Mouse (Mus musculus) cerebellum, adult 9-11 months (tissue): ENCODE results near the gene Klf16.

ENCODE experiments used
- DNase-seq: peaks from one replicate; pipeline ENCODE4 v3.0.0; 2022

Klf16 gene

DNA sequence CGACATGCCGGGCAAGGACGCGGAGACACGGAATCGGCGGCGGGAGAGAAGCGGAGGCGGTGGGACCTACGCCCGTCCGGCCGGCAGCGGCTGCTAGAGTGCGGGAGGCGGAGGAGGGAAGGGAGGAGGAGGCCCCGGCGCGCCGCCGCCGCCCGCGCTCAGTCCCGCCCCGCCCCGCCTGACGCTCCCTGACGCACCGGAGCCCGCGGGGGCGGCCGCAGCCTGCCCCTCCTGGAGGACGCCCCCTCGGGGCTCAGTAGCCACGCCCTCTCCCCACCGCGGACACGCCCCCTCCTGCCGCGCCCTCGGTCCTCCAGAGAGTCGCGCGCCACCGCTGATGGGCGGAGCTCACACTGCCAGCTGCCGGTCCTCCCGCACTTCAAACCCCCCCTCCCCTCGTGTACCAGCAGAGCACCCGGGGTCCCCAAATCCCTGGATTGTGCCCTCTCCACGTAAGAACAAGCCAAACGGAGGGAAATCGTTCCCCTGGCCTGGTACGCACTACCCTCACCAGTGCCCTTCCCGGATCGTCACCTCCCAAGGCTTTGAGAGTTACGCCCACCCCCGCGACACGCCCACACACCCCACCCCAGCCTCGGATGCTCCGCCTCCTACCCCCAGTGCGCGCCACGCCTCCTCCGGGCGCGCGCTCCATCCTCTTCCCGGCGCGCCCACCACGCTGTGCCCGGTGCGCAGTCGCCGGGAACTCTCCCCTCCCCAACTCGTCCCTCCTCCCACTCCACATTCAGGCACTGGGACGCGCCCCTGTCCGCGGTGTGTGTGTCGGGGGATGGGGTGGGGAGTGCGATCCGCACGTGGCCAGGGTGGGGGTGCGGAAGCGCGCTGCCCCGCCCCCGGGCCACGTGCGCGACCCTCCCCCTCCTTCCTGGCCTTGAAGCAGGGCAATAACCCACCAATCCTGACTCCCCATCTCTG lies at the start of gene Klf16:
TSS of gene Klf16 (minus strand) at position 127 of the 936 bp plus-strand sequence.
- DNase-seq = peak; percentile 93

DNA sequence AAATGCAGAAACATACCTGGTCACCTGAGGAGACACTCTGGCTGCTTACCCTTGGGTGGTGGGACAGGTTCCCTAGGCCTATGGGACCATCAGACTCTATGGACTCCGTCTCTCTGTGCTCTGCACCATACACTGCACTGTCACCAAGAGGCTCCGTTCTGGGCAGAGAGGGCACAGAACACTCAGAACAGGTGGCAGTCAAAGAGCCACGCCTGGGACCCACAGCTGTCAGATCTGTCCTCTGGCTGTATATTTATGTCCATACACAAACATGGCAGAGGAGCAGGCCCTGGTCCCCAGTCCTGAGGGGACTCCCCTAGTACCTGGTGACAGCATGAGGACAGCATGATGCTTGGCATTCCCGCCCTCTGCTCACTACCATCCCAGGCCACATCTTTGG lies 48.6 kb upstream of the Klf16 start:
- no peak for DNase-seq

DNA sequence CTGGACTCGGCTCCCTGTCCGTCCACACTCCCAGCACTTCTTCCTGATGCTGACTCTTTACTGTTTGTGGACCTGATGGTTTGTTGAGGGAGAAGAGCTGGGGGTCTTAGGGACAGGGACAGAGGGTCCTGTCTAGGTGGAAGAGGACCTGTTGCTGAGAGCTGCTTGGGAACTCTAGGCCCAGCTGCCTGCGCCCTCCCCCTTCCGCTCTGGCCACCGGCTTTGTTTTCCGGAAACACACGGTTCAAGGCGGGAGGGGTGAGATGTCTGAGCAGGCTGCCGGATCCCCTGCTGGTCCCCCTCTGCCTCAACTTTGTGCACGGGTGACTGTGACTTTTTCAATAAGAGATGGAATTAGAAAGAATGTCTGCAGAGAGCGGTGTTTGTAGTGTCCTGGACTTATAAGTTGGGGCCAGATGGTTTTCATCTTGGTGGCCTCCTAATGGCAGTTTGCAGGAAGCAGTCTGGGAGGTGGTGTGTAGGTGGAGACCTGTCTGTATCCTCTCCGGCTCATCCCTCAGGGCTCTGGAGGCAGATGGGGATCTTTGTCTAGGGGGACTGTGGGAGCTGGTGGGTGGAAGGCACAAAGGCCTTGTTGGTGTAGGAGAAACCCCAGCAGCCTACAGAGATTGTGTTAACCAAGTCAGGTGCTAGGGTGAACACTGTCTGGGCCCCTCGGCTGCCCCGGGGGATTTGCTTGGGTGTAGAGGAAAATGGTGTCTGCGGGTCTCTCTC lies 46.5 kb upstream of the Klf16 start:
- DNase-seq = peak; percentile 84

DNA sequence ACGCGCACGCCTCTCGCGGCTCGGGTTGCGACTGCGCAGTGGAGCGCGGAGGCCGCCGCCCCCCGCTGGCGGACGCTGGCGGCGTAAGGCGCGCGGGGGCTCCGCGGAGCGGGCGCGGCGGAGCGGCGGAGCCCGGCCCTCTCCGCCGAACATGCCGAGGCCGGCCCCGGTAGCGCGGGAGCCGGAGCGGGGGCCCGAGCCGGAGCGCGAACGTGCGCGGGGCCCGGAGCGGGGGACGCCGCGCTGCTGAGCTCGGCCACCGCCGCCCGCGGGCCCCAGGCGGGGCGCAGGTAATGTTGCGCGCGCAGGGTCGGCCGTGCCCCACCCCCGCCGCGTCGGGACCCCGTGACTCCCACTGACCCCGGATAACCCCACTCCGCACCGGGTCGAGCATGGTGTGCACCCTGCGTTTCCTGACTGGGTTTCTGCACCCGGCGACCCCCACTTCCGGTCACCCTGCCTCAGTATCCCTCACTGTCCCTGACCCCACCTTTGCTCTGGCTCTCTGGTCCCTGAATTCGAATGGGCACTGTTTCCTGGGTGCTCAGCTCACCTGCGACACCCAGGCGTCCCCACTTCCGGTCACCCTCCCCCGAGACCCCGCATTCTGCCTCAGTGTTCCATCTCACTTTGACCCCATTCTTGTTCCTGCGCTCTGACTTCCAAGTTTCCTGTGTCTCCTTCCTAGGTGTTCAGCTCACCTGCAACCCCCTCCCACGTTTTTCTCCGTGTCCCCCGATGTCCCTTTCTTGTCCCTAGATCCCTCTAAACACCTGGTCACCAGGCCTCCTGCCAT lies 45.7 kb upstream of the Klf16 start, which contains the start of gene Csnk1g2:
TSS of gene Csnk1g2 (plus strand) at position 178 of the 796 bp plus-strand sequence.
- DNase-seq = peak; percentile 89

DNA sequence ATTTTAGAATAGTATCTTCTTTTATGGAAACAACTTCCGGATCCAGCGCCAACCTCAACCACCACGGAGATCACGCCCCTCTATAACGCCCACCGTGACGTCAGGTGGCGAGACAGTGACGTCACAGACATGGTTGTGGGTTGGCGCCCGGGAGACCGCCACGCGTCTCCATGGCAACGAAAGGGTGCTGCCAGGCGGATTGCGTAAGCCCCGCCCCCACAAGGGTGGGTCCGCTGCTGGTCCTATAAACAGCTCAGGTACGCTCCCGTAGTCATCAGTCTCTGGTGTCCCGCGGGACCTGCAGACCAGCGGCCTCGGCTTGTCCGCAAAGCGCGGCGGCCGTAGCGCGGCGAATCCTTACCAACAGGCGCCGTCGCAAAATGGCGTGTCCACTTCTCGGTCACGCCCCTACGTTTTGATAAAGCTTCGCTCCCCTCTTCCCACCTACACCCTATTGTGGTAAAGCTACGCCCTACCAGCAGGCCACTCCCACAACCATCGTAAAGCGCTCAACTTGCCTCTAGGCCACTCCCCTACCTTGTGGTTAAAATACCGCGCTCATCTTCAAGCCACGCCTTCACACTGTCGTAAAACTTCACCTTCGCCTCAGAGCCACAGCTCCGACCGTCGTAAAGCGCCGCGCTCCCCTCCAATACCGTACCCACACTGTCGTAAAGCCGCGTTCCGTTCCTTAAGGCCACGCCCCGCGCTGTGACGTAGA lies 45.0 kb upstream of the Klf16 start:
- peak; percentile 100 for DNase-seq

DNA sequence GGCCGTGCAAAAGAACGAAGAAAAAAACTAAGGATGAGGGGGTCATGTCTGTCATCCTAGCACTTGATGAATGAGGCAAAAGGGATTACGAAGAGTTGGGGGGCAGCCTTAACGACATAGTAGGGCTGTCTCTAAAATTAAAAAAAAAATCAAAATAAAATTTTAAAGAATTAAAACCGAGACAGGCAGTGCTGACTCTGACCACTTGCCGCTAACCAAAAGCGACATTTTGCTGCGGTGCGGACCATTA lies 44.5 kb upstream of the Klf16 start:
- DNase-seq = no peak

DNA sequence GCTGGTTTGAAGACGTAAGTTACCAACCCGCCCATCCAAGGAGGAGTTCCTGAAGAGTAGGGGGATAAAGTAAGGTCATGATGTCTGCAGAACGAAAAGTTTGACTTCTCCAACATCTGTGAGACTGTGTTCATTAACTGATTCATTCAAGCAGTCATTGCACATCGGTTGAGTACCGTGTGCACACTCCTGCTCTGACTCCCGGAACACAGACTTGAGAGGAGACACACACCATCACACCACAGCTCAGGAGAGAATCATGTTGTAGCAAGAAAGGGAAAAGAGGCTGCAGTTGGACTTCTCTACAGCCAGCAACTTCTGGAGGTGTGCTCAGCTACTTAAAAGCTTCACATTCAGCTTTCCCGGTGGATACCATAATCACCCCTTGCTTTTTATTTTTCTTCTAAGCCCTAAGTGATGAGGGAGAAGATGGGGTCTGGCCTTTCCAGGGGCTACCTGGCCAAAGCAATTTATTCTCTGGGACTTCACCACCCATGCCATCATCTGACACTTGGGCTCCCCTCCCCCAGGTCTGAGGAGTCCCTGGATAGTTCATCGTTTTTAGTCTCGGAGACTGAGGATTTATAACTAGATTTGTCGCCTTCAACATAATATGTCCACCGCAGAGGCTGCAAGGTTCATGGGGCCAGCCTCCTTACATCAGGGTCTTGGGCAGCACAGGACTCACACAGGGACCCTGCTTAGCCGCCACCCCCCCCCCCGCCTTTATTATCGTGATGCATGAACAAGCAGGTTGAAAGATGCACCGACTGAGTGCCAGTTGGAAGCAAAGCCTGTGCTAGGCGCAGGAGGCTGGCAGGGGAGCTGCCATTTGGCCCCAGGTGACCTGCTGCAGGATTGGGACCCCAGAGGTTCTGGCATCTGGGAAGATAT lies 43.9 kb upstream of the Klf16 start:
- peak; percentile 83 for DNase-seq

DNA sequence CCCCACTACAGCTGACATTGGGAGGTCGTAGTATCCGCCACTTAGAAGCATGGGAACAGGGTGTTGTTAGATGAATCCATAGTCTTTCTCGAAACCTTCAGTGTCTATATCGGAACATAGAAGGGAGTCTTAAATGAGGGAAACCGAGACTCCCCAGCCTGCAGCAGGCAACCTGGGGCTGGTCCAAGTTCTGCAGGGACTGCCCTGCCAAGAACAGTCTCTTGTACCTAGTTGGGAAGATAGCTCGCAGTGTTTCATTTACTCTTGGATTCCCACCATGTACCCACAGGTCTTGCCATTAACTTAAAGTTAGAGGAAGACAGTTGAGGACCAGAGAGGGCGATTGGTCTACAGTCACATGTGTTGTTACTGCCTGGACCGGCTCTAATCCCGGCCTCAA lies 43.2 kb upstream of the Klf16 start:
- peak; percentile 65 for DNase-seq

DNA sequence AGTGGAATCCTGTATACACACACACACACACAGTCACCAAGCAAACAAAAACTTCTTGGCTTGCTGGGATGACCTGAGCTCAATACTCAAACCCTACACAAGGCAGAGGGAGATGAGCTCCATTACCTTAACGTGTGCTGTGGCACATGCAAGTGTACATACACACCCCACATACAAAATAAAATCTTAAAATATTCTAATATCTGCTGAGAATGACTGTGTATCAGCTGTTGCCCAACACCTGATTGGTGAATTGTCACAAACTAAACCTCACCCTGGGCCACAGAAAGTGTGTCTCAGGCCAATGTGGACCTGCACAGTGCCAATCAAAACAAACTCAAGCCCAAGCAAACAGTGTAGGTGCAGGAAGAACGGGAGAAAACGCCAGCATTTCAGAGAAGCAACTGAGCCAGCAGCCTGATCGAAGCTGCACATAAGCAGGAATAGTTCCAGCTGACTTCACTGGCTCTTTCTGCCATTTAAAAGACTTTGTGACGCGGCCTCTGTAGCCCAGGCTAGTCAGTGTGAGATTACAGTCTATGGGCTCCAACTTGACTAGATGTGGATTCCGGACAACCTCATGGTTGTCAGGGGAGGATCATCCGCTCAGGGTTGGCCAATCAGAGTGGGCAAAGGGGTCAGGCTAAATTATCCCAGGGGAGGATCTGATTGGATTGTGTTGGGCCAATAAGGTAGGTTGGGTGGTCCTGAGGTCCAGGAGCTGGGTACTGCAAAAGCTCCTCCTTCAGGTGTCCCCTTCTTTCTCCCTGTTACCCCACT lies 42.5 kb upstream of the Klf16 start:
- no peak for DNase-seq

DNA sequence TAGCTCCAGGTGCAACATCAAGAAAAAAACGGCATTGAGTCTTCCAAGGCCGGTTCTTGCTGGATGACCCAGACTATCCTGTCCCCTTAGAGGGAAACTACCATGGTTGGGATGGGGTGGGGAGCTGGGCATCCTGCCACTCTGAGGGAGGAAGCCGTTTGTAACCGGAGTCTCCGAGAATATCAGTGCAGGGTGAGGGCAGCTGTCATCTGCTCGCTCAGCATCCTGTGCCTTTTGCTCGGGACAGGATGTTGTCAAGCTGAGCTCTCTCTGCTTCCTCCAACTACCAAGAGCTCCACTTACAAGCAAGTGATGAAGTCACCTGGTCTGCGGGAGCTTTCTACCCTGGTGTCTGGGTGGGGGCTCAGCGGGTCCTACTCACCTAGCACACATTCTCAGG lies 41.1 kb upstream of the Klf16 start:
- DNase-seq = no peak

DNA sequence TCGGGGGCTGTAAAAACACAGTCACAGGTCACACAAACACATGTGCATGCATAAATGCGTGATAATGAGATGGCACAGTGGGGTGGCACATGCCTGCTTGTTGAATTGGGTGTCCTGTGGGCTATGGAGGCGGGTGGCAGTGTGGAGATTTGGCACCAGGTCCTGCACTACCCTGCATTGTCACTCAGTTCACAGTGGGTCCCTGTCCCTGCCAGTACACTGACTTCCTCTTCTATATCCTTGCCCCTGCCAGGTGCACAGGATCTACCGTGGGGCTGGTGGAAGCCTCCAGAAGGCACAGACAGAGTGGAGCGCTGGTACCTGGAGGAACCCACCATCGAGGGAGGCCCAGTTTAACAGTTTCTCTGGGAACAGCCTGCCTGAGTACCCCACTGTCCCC lies 37.2 kb upstream of the Klf16 start:
- DNase-seq = no peak

DNA sequence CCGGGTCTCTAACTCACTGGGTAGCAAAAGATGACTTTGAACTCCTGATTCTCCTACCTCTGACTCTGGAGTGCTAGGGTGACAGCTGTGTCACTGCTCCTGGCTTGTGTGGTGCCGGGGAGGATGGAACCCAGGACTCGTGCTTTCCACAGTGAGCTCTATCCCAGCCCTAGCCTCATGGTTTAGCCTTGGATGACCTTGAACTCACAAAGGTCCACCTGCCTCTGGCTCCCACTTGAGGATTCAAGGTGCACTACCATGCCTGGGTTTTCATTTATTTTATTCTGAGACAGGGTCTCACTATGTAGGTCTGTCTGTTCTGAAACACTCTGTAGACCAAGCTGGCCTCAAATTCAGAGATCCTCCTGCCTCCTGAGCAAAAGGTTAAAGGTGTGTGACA lies 36.7 kb upstream of the Klf16 start:
- no peak for DNase-seq

DNA sequence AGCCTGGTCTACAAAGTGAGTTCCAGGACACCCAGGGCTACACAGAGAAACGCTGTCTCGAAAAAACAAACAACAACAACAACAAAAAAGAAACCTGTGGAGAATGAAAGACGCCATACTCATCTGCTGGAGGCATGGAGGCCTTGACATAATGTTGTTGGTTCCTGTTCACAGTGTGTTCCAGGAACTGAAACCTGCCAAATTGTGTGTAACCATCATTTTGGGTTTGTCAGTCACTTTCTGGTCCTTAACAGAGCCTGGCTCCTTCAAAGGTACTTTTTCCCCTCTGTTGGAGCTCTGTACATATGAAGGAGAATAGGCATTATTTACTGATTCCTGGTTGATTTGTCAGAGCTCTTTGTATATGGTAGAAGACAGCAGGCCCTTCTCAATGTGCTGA lies 34.8 kb upstream of the Klf16 start:
- no peak for DNase-seq

DNA sequence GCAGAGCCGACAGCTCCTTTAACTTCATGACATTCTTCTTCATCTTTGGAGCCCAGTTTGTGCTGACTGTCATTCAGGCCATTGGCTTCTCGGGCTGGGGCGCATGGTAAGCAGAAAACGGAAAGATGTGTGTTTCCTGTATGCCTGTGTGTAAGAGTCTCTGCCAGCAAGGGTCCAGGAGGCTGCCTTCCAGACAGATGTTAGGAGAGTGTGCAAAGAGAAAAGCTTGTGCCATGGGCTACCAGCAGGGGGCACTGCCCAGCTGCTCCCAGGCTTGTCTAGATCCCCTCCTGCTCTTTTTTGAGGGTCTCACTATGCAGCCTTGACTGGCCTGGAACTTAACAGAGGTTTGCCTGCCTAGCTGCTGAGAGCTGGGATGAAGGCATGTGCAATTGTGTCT lies 33.9 kb upstream of the Klf16 start:
- peak; percentile 68 for DNase-seq

DNA sequence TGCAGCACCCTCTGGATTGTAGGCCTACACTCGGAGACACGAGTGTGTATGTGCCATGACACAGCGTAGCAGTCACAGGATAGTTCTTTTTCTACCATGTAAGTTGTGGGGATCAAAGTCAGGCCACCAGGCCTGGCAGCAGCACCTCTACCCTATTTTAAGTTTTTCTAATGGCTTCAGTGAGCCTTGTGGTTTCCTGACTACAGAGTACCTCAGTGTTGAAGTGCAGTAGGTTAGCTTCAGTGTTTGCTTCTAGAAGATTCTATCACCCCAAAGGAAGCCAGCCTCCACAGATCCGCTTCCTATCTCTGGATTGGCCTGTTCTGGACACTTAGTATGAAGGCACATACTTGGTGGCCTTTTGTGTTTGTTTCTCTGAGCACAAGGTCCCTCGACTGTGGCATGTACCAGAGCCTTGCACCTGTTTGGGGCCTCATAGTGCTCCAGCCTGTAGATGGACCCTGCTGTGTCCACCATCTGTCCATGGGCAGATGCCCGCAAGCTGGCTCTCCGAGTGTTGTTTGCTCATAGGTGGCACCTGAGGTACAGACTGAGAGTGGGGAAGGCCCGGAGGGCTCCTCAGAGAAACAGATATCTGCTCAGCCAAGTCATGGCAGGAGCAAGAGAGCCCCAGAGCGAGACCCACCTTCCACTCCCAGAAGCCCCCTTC lies 33.1 kb upstream of the Klf16 start:
- peak; percentile 94 for DNase-seq

DNA sequence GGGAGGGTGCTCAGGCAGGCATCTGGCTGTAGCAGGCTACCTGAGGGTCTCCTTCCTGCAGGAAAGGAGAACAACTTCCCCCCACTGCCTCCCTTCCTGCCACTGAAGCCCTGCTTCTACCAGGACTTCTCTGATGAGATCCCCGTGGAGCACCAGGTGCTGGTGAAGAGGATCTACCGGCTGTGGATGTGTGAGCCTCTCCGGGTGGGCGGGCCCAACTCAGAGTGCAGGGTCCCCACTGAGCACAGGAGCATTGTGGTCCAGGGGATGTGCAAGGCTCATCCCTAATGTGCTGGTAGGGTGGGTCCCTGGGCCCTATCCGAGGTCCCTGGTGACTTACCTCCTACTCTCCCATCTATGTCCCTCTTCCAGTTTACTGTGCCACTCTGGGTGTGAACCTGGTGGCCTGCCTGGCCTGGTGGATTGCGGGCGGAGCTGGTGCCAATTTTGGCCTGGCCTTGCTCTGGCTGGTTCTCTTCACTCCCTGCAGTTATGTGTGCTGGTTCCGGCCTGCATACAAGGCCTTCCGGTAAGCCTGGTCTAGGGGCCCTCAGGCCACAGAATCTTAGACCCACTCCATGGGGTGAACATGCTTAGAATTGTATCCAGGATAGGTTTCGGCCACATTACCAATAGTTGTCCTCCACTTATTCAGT lies 32.3 kb upstream of the Klf16 start:
- DNase-seq = peak; percentile 60

DNA sequence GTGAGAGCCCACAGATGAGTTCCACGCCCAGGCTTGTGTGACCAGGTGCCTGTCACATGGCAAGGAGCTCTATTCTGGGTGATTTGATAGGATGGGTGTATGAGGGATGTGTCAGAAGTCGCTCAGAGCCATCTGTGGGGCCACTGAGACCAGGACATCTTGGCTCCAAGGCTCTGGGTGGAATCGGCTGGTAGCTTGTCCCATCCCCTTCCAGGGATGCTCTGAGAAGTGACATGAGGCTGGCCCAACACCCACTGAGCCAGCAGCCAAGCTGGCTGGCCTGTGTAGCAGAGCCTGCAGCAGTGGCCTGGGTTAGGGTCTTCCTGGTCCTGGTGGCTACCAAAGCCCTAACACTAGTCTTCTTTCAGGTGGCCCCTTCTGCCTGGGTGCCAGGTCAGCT lies 31.3 kb upstream of the Klf16 start:
- DNase-seq = peak; percentile 51

DNA sequence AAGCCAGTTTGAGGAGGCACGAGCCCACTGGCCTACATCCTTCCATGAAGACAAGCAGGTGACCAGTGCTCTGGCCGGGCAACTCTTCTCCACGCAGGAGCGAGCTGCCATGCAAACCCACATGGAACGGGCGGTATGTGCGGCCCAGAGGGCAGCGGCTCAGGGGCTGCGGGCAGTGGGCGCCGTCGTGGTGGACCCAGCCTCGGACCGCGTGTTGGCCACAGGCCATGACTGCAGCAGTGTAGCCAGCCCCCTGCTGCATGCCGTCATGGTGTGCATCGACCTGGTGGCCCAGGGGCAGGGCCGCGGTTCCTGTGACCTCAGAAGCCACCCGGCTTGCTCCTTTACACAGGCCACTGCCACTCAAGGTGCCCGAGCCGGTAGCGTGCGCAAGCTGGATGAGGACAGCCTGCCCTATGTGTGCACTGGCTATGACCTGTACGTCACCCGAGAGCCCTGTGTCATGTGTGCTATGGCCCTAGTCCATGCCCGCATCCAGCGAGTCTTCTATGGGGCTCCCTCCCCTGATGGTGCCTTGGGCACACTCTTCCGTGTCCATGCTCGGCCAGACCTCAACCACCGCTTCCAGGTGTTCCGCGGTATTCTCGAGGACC lies 29.7 kb upstream of the Klf16 start:
- DNase-seq = peak; percentile 71

DNA sequence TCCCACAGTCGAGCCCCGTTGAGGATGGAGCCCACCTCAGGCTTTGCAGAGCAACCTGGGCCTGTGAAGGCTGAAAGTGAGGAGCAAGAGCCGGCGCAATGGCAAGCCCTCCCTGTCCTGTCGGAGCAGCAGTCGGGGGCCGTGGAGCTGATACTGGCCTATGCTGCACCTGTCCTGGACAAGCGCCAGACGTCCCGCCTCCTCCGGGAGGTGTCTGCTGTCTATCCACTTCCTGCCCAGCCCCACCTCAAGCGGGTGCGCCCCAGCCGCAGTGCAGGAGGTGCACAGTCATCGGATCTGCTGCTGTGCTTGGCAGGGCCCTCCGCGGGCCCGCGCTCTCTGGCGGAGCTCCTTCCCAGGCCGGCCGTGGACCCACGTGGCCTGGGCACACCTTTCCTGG lies 29.2 kb upstream of the Klf16 start:
- DNase-seq = no peak
